Mouse (Mus musculus) right cerebral cortex, postnatal 14 days (tissue): Measurements from ENCODE around the gene Qrfp.

ENCODE experiments used
- DNase-seq: peaks from one replicate; pipeline ENCODE4 v3.0.0; 2022

The Qrfp gene

GRCm38 (mm10) chr2:31810444-31810843, at the start of gene Qrfp:
Gene Qrfp, minus strand, starts transcription at chr2:31810580.
- DNase-seq, result no peak

- DNase-seq, result no peak
These were observed 48.1 kb upstream of the Qrfp start for GRCm38 (mm10) chr2:31858500-31858899.

GRCm38 (mm10) chr2:31857180-31857579, 46.8 kb upstream of the Qrfp start:
- DNase-seq, result peak; percentile 38

- no peak for DNase-seq
These were observed 45.6 kb upstream of the Qrfp start for GRCm38 (mm10) chr2:31855991-31856390.

DNA sequence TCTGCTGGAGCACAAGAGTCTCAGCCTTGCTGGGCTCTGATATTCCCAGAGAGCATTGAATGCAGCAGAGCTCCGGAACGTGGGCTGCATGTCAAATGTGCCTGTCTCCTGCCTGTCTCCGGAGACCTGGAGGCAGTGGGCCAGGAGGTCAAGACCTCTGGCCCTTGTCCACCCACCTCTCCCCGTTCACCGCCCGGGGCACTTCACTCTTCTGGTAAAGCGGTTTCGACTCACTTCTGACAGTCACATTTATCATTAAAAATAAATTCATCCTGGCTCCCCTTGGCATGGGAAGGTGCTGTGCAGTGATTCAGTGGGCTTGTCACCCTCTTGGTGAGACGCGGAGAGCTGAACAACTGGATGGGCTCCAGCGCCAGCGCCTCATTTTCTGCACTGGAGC, 39.8 kb upstream of the Qrfp start:
- DNase-seq, result no peak

DNA sequence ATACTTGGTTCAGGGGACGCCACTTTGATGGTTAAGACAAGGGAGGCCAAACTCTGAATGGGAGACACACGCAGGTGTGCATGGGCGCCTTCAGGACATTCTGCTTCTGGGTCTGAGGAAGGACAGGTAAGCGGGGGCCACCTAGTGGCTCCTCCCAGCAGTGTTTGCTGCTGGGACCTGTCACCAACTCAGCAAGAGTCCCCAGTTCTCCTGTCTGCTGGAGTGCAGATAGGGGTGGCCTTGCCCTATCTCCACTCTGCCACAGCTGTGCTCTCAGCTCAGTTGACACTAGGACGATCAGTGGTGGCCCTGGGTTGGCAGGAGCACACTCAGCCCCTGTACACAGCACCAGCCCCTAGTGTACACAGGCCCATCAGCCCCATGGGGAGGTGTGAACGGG, 37.5 kb upstream of the Qrfp start:
- no peak for DNase-seq

DNA sequence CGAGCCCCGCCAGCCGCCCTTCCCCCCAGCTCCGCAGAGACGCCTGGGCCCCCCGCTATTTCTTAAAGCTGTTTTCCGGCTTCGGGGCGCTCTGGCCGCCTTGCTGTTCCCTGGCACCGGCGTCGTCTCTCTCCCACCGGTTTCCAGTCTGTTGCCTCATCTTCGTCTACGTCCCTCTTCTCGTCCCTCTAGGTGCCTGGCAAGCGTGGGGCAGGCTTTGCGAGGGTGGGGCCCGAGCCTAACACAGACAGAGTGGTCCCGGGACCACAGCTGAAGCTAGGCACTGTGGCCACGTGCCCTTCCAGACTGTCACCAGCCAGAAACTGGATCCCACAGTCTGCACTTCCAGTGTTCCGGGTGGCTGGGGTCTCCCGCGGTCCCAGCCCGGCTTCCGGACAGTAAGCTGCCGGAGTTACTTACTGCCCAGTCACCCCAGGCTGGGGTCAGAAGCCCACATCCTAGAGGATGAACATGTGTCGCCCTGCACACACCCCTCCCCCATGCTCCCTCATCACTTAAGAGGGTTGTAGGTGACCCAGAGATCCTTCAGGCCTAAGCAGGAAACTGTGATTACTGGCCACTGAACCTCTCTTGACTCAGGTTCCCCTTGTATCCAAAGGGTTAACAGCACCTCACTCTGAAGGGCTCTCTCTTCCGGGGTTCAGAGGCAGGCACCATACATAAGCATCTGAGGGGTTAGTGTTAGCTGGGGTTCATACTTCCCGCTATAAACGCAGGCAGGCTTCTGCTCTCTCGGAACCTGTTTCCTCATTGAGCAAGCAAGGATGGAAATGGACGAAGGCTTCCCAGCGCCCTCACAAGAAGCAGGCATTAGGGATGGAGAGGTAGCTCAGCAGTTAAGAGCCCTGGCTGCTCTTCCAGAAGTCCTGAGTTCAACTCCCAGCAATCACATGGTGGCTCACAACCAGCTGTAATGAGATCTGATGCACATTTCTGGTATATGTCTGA, 36.6 kb upstream of the Qrfp start:
- no peak for DNase-seq

DNA sequence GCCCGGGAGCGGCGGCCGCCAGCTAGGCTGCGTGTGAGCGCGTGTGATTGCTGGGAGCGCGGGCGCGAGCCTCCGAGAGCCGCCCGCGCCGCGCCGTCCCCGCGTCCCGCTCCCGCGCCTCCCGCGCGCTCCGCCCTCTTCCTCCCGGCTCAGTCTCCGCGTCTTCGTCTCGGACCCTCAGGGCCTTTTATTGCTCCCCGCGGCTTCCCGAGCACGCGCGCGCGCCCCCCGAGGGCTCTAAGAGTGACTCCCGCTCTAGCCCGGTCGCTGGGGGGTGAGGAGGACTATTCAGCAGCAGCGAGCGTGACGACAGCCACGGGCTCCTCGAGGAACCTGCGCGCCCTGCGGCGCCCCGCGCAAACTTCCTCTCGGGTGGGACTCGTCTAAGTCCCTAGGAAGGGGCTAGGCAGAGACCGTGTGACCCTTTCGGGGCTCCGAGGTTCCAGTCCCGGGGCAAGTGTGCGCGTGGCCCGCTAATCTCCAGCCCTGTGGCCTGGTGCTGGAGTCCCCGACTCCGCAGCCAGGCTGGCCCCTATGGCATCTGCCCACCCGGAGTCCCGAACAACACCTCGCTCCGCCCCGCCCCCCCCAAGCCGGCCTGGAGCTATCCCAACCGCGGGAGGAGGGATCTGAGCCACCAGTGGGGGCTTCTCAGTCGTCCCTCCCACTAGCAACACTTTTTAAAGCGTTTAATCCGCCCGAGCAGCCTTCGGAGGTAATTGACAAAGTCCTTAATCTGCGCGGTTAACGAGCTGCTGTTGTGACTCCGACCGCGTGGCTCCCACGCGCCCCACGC, 35.7 kb upstream of the Qrfp start, which contains the start of gene Fibcd1:
Fibcd1 (minus strand) TSS at position 110 of the 796 bp plus-strand sequence.
- DNase-seq, result peak; percentile 30

DNA sequence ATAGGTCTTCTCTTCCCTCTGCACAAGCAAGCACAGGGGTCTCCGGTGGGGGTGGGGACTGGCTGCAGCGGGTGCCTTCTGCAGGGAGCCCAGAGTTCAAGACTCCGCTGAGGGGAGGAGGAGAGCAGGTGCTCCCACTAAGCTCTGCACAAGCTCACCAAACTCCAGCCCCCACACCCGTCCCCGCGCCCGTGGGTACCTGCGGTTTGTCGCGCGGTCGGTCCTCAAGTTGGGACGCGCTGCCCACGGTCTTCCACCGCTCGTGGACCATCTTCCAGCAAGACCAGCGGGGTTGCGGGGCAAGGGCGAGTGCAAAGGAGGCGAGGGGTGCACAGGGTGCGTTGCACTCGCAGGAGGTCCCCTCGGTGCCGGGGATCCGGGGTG, 35.1 kb upstream of the Qrfp start:
- no peak for DNase-seq

GRCm38 (mm10) chr2:31844729-31845136, 34.4 kb upstream of the Qrfp start:
- DNase-seq, result no peak

GRCm38 (mm10) chr2:31838868-31839267, 28.5 kb upstream of the Qrfp start:
- no peak for DNase-seq

DNA sequence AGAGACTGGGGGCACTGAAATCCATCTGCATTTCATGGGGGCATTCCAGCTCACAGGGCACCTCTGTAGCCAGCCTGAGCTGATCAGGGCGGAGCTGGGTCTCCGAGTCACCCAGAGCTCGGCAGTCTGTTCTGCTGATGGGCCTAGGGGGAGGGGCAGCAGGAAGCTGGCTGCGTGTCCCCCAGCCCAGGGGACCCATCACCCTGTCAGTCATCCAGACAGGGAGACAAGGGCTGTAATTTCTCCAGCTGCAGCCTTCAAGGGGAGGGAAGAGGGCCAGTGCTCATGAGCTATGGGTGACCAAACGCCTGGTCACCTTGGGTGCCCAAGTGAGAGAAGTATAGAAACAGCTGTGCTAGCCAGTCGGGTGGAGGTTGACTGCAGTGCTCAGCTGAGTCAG, 26.6 kb upstream of the Qrfp start:
- no peak for DNase-seq

DNA sequence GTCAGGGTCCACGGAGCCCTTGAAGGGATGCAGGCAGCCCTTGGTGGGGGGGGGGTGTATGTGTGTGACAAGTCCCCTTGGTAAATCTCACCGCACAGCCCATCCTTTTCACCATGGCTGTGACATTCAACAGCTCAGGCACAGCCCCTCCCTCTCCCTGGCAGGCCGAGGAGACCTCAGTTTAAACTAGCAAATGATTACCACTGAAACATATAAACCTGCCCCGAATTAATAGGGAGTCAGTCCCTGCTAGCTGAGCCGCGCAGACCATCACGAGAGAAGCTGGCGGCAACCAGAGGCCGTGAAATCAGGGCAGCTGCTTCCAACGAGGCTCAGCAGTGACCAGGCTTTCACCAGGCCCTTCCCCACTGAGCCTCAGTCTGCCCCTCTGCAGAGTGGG, 25.7 kb upstream of the Qrfp start:
- no peak for DNase-seq

DNA sequence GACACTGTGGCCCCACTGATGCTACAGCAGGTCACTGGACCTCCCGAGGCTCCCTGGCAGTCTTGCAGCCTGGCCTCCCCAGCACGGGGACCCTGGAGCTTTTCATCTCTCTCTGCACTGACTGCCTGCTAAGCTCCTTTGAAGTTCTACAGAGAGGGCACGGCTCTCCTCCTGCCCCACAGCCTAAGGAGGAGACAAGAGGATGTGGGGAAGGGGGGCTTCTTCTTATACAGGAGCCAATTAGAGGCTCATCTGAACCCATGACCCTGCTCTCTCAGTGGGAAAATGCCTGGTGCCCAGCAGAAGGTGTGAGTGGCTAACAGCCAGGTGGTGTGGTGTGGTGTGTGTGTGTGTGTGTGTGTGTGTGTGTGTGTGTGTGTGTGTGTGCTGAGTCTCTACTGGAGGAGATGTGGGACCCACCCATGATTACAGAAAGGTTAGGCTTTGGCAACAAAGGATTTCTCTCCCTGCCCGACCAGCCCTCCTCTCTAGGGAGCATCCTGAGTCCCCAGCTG, 18.0 kb upstream of the Qrfp start:
- DNase-seq, result no peak

DNA sequence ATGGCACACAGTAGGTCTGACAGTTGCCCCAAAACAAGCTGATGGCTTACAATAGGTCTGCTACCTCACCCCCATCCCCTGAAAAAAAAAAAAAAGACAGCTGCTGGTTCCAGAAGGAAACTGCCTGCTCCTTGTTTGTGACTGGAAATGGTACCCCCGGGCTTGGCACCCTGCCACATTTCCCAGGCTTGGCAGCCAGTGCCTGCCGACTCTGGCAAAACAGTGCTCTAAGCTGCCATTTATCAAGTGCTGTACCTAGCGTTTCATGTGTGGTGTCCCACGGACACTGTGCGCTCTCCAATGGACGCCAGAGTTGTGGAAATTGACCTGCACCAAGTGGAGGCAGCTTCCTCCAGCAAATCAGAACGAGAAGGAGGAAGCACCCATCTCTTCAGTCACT, 17.5 kb upstream of the Qrfp start:
- peak; percentile 86 for DNase-seq

DNA sequence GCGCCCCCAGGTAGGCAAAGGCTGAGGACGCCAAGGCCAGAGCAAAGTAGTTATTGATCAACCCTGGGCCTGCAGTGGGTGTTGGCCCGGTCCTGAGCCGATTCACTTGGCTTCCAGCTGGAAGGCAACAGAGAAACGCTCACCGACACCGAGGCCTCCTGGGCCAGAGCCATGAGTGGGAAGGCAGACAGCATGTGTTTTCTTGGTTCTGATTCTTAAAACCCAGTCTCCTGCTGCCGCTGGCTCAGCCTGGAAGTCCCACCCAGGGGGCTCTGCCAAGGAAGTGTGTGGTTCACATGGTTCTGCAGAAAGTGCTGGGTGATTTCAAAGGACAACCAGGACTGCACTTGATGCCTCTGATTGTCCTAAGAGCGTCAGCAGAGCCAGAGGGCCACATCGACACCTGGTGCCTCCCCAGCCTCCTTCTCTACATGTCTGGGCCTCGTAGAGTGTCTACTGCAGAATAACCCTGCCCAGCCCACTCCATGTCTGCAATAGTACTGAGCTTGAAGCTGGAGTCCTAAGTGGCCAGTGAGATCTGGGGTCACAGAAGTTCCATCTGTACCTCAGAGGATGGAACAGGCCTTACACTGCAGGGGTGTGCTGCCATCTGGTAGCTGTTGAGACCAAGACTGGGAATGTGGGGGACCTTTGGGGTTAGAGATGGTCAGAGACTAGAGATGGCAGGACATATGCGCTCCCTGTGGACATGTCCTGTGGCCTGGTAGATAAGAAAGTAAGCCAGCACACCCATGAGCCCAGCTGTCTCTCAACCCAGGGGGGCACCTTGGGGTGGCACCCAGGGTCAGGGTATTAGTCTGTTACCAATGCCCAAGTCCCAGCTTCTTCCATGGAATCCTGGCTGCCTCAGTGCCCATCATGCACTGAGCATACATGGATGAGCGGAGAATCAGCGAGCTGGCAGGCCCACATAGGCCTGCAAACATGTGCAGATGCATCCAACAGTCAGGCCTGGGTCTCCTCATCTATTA, 16.0 kb upstream of the Qrfp start:
- no peak for DNase-seq

DNA sequence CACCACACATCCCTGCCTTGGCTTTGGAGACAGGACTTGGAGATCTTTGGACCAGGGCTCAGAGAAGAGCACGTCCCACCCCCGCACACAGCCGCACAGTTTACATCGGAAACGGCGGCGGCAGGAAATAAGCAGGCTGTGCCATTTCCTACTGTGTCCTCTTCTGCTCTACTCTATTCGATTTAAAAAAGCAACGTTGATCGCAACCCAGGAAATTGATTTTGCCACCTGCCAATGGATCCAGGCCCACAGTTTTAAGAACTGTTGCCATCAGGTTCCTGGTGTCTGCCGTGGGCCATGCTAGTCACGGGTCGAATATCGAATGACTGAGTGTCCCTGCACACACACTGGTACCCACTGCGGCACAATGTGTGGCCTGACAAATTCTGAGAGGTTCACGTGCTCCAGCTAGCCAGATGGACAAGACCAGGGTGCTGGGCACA, 15.1 kb upstream of the Qrfp start:
- DNase-seq, result no peak

DNA sequence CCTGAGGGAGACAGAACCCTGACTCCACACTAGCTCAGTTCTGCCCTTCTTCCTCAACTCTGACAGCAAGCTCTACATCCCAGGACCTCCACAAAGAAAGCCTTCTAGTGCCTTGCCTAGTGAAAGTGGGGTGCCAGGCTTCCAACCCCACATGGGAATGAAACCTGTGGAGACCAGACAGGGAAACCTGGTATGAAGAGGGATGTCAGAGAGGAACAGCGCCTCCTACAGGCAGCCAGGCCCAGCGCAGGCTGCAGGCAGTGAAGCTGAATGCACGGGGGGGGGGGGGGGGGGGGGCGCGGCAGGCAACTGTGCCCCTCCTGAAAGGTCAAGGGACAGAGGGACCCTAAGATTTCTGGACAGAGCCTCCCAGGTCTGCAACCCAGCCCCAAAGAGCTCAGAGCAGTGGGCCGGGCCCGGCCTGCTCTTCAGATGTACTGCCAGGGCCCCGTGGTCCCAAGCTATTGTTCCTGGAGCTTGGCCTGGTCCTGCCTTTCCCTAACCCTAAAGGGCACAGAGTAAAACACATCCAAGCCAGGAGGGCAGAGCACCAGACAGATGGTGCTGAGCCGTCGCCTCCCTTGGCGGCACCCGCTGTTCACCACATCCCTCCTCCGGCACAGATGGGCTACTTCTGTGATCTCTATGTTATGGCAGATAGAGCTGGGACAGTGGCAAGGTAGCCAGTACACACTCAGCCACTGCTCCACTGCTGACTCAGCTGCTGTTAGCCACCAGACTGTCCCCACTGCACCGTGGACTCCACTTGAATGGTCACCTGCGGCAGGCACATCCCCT, 13.8 kb upstream of the Qrfp start:
- no peak for DNase-seq

GRCm38 (mm10) chr2:31822524-31823371, 12.4 kb upstream of the Qrfp start:
- peak; percentile 64 for DNase-seq

DNA sequence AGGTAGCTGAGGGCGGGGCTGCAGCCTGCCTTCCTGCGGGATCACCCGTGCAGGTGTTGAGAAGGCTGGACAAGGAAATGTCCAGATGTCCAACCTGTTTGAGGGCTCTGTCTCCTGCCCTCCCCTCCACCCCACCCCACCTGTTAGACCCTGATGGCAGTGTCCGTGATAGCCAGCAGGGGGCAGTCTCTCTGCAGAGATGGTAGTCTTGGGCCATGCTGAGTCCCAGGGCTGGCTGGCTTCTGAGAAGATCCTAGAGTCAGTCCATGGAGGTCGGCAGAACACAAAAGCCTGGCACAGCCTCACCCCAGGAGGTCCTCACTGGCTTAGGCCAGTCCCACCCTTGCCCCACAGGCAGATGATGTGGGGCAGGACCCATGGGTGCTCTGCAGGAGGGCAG, 5.0 kb upstream of the Qrfp start:
- DNase-seq, result peak; percentile 74
